Mouse (Mus musculus): ENCODE measurements around the gene Acacb. TPM values are rescaled to one million over a fixed set of nuclear protein-coding genes. Genes with fewer than 3 reads are reported as not detected.

The Acacb gene
- polyA plus RNA-seq, 1 experiment from 2014 or later, result 1.1 TPM

DNA sequence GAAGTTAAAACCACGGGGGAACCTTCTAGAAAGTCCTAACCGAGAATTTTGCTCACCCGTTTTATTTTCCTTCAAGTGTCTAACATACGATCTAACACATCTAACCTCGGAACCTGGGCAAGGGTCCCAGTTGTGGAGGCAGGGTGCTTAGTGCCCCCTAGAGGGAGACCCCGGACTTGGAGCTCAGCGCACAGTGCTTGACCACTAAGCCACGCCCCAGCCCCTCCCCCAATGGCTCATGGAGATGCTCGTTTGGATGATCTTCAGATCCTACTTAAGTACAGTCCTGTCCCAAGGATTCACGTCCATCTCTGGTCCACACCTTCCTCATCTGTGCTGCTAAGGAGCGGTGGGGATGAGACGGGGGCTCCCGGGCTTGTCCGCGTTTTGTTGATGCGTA is 28.3 kb downstream of the Acacb start:
- DNase-seq (ENCODE audit: low spot score), result peak; percentile 33

DNA sequence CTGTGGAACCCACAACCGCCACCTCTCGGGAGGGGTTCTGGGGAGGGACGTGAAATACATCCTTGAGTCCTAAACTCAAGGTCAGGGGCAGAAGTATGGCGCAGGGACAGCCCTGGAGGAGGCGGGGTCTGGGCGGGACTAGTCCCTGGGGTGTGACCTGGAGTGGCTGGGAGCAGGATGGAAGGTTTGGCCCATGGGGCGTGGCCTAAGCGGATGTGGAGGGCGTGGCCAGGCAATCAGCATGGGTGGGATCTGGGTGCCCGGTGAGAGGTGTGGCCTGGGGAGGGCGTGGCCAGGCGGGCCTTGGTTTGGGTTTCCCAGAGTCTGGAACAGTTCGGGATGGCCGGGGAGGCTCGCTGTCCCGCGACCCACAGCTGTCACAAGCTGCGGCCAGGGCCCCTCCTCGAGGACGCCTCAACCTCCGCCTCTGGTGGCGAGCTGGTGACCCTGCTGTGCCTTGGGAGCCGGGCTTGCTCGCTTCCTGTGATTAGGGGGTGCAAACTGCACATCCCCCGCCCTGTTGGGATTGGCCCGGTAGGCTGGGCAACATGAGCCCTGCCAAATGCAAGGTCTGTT is 29.3 kb downstream of the Acacb start:
- DNase-seq (ENCODE audit: low spot score), result peak; percentile 66

DNA sequence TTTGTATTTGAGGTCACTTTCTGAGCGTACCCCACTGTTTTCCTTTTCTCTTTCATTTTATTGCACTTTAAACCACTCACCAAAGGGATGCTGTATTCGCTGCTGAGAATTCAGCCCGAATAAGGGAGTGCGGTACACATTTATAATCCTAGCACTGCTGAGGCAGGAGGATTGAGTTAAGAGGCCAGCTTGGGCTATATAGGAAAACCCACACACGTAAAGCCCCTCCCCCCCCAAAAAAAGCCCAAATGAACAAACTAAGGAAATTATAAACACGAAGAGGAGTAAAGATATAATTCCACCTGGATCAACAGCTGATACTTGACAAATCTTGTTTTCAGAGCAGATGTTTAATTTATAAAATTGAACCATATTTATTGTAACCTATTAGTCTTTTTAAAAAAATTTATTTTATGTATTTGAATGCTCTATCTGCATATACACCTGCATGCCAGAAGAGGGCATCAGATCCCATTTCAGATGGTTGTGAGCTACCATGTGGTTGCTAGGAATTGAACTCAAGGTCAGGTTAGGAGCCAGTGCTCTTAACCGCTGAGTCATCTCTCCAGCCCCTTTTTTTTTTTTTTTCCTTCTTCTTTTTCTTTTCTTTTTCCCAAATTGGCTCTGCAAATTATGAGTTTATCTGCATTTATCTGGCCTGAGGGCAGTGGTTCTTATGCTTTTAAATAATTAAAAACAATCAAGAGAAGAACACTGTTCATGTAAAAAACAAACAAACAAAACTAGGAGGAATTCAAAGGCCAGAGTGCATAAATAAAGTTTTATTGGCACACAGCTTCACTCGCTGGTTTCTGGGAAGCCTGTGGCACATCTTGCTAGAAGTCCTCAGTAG is 30.4 kb downstream of the Acacb start:
- no peak for DNase-seq (ENCODE audit: low spot score)

DNA sequence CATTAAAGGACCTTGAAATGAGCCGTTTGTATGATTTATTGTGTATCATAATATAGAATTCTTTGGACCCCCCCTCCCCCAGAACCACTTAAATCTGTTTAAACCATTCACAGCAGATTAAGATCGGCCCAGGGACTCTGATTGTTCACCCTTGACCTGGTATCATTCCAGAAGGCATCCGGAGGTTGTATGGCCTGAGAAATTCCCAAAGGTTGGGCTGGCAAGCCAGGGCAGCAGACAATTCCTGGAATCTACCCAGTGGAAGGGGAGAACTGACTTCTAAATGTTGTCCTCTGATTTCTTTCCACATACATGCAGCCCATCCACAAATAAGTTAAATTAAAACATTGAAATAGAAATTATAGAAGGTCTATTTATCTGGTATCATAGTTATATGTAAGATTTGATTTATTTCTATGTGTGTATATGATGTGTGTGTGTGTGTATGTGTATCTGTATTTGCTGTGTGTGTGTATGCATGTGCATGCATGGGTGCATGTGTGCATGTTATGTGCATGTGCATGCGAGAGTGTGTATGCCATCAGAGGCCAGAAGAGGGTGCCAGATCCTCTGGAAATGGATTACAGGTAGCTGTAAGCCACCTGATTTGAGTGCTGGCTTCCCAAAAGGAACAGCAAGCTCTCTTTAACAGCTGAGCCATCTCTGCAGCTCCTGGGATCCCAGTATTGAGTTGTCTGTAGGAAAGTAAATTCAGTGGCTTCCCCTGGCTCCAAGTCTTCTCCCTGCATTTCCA is 31.8 kb downstream of the Acacb start:
- DNase-seq (ENCODE audit: low spot score), result no peak

DNA sequence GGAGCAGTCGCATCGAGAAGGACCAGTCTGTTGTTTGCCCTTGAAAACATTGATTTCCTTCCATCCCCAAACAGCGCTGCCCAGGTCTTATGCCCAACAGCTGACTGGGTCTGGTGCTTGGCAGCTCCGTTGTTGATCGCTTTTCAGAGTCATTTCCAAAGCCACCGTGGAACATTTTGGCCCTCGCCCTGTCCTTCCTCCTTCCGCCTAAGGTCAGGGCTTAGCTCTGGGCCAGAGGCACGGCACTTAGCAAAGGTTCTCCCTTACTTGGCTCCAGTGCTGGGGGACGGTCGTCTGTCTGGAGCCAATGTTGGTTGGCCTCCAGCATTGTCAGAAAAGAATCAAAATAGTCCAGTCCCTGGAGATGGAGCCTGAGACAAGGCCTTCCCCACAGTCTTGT is 33.2 kb downstream of the Acacb start:
- DNase-seq (ENCODE audit: low spot score), result no peak

DNA sequence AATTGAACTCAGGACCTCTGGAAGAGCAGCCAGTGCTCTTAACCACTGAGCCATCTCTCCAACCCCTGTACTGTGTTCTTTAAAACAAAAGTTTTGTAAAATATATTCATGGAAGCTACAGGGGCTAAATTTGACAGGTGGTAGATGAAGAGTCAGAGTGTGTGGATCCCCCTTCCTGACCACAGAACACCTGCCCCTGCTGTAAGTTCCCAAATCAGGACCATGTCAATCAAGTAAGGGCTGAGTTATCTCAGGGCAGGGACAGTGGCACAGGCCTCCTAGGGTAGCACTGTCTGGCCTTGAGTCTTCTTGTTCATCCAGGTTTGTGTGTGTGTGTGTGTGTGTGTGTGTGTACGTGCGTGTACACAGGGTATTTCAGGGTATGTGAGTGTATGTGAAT is 37.2 kb downstream of the Acacb start:
- no peak for DNase-seq (ENCODE audit: low spot score)

DNA sequence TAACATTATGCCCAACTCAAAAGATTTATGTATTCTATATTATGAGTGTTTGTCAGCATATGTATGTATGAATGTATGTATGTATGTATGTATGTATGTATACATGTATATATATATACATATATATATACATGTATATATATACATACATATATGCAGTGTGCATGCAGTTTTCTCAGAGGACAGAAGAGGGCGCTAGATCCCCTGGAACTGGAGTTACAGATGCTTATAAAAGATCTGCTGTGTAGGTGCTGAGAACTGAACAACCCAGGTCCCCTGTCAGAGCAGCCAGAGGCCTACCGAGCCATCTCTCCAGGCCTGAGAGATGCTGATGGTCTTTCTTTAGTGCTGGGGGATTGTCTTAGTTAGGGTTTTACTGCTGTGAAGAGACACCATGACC is 40.8 kb downstream of the Acacb start:
- no peak for DNase-seq (ENCODE audit: low spot score)

DNA sequence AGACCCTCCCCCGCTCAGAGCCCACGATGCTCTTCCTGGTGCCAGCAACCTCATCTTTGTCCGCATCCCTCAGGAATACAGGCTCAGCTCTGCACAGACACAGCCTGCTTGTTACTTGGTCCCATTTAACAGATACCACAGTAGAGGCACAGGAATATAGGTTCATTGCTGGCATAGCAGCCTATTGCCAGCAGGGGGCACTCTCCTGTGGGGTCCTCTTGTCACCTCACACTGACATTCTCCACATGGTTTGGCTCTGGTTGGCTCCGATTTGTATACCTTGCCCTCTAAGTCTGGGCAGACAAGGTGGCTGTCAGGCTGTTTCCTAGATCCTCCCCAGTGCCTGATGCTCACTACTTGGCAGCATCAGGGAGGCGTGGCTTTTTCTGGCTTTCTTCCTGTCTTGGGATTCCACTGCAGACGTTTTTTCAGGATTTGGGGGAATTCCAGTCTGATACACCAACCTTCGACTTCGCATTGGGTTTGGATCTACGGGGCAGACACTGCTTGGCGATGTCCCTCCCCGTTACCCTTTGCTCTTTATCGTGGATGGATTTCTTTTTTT is 42.6 kb downstream of the Acacb start:
- DNase-seq (ENCODE audit: low spot score), result no peak

DNA sequence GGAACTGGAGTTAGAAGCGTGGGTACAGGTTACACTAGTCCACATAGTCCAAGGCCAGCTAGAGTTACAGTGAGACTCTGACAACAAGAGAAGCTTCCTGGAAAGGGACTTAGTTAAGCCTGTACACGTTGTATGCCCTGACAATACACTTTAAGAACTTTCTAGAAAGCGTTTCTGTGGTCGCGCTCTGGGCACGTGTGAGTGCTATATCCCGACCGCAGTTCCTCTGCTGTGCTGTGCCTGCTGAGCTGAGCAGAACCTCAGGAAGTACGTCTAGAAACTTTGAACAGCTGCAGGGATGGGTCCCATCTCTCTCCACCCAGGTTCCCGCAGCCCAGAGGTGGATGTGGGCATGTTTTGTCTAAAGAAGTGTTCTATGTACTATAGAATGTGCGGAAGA is 47.8 kb downstream of the Acacb start:
- DNase-seq (ENCODE audit: low spot score), result peak; percentile 52

DNA sequence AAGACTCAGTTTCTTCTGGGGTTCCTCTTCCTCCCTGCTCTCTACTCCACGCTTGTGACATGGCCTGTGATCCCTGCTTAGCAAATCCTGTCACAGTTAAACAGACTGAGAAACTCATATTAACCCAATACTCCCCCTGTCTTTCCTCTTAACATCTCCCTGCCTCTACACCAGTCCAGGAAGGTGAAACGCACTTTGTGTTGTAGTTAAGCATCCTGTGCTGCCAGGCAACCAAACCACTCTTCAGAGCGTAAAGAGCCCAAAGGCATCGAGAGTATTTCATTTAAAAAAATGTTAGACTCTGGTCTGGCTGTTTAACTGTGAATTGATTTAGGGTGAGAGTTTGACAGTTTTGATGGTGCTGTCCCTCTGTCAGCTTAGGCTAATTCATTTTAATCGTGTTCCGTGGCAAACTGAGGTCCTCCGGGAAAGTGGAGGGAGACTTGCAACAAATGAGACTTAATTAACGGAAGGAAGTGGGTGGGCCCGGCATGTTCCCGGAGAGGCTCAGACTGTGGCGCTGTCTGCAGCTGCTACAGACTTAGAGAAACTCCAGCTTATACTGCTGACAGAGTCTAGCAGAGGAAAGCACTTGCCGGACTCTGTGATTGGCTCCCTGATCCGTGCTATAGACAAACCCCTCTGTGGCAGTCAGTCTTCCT is 52.9 kb downstream of the Acacb start:
- peak; percentile 65 for DNase-seq (ENCODE audit: low spot score)

DNA sequence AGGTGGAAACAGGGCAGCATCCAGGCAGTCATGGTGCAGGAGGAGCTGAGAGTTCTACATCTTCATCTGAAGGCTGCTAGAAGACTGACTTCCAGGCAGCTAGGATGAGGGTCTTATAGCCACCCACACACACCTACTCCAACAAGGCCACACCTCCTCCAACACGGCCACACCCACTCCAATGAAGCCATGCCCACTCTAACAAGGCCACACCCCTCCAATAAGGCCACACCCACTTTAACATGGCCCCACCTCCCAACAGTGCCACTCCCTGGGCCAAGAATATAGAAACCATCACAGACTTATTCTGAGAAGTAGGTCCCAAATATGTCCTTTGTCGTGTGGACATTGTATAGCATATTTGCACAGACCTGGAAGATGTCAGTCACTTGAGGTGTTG is 59.8 kb downstream of the Acacb start:
- DNase-seq (ENCODE audit: low spot score), result no peak

DNA sequence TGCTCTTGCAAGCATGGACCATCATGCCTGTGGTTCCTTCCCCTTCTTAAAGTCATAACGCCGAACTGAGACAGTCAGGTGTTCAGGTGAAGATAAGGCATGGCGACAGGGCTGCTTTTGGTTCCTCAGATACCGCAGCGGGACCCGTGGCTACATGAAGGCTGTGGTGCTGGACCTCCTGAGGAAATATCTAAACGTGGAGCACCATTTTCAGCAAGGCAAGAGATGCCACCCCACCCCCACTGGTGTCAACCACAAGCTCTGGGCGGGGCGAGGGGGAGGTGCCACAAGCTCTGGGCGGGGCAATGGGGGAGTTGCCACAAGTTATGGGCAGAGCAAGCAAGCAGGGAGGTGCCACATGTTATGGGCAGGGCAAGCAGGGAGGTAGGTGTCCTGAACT is 66.8 kb downstream of the Acacb start:
- DNase-seq (ENCODE audit: low spot score), result peak; percentile 56

DNA sequence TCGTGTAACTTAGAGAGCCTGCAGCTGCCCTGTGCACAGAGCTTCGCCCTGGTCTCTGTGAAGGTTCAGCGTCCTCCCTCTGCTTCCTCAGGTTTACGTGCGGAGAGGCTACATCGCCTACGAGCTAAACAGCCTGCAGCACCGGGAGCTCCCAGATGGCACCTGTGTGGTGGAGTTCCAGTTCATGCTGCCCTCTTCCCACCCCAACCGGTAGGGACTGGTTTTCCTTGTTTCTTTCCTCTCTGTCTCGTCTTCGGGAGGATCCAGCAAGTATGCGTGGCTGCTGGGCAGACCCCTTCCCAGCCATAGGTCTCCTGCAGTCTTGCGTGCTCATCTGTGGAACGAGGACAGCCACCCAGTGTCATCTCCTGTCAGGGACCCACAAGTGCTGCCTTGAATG is 72.4 kb downstream of the Acacb start:
- no peak for DNase-seq (ENCODE audit: low spot score)

DNA sequence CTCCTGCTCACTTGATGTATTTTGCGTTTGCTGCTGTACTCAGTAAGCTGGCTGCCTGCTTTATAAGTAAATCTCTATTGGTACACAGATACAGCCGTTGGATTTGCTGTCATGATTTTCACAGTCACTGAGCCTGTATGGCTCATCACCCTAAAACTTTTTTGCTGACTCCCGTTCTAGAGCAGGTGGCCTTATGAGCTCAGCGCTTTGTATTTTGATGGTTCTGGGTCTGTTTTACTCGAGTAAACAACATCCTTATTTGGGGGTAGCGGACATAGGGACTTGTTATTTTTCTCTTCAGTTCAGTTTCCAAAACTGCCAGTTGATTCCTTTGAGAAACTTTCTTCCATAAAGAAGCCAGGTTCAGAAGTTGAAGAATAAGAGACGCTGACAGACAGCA is 79.7 kb downstream of the Acacb start:
- no peak for DNase-seq (ENCODE audit: low spot score)

DNA sequence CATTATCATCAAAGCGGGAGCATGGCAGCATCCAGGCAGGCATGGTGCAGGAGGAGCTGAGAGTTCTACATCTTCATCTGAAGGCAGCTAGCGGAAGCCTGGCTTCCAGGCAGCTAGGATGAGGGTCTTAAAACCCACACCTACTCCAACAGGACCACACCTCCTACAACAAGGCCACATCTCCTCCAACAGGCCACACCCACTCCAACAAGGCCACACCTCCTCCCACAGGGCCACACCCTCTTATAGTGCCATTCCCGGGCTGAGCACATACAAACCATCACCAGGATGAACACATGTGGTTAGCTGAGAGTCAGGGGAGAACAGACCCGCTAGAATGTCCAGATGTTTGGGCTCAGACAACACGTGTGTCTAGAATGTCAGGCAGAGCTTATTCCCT is 82.6 kb downstream of the Acacb start:
- no peak for DNase-seq (ENCODE audit: low spot score)

DNA sequence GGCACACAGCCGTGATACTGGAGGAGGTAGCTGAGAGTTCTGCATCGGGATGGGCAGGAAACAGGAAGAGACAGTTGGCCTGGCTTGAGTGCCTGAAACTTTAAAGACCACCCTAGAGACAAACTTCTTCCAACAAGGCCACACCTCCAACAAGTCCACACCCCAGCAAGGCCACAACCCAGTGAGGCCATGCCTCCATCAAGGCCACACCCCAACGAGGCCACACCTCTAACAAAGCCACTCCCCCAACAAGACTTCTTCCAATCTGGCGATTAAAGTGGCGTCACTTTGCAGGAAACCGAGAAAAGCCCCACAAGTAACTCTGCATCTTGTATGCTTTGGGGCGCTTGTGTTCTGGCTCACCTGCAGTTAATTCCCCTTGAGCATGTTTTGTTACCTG is 92.6 kb downstream of the Acacb start:
- peak; percentile 11 for DNase-seq (ENCODE audit: low spot score)

DNA sequence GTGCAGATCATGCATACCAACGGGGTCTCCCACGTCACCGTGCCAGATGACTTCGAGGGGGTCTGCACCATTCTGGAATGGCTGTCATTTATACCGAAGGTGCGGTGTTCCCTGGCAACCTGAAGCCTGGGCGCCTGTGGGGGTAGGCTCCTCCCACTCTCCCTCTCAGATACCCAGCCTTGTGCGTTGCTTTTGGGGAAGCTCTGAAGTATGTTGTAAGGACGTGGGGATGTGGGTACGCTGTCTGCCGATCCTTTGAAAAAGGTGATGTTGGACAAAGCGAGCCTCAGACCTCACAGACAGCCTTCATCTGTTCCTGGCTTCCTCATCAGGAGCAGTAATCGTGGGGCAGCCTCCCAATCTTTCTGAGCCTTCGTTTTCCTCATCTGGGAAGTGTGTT is 93.4 kb downstream of the Acacb start:
- DNase-seq (ENCODE audit: low spot score), result no peak

DNA sequence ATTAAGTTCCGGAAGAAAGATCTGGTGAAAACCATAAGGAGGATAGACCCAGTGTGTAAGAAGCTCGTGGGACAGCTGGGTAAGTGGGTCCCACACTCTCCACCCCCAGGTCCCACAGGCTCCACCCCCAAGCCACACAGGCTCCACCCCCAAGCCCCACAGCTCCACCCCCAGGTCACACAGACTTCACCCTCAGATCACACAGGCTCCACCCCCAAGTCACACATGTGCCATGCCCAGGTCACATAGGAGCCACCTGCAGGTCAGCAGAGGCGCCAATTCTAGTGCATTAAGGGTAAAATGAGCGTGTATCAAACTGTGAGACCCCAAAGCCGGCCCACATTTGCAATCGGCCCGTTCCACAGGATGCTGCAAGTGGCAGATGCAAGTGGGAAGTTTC is 100.1 kb downstream of the Acacb start:
- no peak for DNase-seq (ENCODE audit: low spot score)

DNA sequence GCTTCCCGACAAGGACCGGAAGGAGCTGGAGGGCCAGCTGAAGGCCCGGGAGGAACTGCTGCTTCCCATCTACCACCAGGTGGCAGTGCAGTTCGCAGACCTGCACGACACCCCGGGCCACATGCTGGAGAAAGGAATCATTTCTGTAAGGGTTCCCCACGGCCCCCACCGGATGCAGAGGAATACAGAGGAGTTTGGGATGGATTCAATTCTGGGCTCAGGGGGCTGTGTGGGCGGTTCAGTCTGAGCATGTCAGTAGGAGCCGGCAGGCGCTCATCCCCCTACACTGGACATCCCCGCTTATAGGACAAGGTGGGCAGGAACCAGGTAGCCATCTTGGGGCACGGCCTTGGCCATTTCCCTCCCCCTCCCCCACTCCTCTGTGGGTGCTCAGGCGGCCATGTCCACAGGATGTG is 101.8 kb downstream of the Acacb start:
- peak; percentile 77 for DNase-seq (ENCODE audit: low spot score)

DNA sequence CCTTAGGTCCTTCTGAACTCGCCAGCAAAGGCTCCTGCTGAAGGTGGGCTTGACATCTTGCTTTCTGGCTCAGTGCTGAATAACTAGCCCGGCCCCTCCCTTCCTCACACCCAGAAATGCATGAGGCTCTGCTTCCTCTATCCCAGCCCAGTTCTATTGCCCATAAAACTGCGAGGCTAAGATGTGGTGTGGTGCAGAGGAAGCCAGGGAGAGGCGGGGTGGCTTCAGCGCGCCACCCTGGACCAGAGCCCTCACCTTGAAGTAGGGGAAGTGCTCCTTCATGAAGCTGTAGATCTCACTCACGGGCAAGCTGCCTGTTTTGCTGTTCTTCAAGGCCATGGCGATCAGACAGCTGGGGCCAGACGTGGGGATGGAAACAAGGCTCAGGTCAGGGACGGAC is 113.2 kb downstream of the Acacb start:
- DNase-seq (ENCODE audit: low spot score), result no peak

DNA sequence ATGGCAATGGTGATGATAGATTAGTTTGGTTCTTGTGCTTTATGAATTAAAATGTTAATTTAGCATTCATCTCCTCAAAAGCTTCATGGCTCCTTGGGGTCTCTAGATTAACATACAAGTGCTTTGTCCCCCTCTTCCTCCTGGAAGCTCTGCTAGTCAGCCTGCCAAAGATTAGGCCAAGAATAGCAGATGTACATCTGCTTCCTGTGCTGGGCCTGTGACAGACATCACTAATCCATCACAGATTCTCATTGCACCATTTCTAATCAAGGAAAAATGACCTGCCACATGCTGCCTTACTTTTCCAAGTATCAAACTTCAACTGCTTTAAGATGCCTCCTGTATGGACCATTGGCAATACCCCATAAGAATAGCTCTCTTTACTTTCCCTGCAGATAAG is 115.2 kb downstream of the Acacb start:
- no peak for DNase-seq (ENCODE audit: low spot score)

DNA sequence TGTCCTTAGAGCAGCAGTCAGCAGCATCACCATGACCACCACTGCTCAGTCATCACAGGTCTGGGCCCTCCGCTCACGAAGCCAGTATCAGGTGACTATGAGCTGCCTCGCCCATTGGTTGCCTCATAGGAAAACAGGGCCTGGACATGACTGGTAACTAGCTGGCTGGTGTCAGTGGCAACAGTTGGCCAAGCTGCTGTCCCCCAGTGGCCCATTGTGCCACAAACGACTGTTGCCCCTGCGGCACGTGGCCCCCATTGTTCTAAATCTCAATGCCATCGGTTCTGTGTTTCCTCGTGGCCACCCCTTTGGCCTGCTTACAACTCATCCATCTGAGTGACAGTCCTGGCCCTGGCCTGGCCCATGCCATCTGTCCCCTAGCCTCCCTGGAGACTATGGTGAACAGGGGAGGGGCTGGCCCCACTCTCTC is 117.7 kb downstream of the Acacb start:
- DNase-seq (ENCODE audit: low spot score), result no peak

All from thymus, postnatal 0 days (tissue).